Mouse (Mus musculus) cerebellum, adult 8-10 months (tissue): ENCODE data around the gene Trhr2.

Experiments
- DNase-seq: peaks from one replicate; pipeline ENCODE4 v3.0.0; 2022

The Trhr2 gene

GRCm38 (mm10) chr8:122360696-122361416, at the start of gene Trhr2:
Trhr2 (minus strand) TSS chr8:122360746.
- DNase-seq = no peak

DNA sequence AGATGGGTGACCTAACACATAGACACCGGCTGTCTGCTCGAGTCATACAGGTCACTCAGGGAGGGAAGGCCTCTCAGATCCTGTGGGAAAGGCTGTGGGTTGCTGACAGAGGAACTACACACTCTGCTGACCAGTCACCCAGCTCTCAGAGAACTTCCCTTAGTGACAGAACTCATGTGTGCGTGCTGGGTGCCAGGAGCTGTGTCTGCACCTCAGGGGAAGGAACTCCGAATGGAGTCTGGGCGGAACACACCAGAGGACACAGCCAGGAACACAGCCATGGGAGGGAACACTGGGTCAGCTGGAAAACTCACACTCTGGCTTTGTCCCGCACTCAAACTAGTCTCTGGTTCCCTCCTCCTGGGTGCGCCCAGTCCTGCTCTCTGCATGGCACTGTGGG, 47.1 kb upstream of the Trhr2 start:
- no peak for DNase-seq

DNA sequence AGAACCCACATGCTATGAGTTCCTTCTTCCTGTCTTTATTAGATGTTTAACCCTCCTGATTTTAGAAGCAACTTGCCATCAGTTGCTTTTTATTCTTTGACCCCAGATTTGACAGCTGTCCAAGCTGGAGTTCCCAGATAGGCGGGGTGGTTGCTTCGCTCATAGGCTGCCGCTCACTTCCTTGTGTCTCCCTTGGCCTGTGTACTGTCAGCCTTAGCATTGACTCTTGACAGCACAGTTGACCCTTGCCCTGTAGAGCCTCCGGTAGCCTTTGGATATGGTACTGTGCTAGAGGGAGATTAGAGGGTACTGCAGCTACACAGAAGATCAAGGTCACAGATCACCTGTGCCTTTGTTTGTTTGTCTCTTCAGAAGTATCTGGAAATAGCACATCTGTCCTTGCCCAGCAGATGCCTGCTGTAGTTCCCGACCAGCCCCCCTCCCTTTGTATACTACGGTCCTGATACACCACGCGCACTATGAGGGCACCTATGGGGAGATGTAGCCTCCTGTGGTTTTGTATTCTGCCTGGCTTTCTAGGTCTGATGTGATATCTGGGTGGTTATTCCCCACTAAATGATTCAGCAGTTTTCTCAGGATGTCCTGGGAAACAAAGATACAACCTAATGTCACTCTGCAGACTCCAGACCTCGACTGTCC, 44.7 kb upstream of the Trhr2 start:
- DNase-seq = no peak

DNA sequence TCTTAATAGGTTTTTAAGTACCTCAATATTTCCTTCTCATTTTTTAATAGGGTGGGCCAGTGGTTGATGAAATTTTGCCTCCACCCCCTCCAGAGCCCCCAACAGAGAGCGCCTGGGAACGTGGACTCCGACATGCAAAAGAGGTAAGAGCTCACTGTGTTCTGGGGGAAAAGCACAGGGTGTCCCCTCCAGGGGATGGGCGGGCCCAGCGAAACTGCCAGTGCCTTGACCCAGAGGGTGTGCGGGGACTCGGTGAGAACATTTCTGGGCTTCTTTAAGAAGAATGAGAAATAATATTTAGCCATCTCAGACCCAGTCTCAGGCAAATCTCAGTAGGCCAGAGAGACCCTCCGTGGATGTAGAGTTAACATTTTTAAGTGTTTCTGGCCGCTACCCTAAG, 37.6 kb upstream of the Trhr2 start:
- DNase-seq = no peak

DNA sequence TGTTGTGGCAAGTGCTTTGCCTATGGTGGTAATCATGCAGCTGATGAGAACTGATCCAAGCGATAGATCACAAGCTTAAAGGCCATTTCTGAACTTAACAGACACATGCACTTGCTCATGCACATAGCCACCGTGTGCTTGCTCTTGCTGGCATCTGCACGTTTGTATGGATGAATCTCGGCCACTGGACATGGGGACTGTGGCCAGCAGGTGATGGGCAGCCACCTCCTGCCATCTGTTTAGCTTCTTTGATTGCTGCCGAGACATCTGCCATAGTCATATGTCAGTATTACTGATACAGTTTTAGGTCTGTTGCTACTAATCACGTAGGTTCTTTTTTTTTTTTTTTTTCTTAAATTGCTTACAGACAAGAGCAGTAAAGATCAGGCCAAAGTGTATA, 34.7 kb upstream of the Trhr2 start:
- DNase-seq = peak; percentile 45

DNA sequence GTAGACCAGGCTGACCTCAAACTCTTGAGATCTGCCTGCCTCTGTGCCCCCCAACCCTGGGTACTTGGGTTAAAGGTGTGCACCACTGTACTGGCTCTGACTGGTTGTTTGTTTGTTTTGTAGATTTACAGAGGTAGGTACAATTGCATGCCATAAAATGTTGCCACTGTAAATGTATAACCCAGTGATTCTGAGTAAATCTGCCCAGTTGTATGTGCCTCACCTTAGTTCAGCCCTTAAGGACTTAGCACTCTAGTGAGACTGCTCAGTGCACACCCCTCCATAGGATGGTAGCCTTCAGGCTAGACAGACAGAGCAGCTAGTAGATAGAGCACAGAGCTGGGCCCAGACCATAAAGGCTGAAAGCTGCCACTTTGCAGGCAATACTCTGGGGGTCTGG, 33.2 kb upstream of the Trhr2 start:
- DNase-seq = no peak

DNA sequence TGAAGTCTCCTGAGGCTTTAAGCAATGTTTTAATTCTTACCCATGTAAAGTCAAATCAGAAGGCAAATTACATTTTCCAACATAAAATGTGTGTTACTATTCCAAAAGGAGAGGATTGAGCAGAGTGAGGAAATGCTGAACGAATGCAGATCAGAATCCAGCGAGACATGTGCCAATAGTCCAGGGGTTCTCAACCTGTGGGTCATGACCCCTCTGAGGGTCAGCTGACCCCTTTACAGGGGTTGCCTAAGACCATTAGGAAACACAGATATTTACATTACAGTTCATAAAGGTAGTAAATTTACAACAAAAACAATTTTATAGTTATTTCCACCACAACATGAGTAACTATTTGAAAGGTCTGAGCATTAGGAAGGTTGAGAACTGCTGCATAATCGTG, 30.2 kb upstream of the Trhr2 start:
- DNase-seq = no peak

DNA sequence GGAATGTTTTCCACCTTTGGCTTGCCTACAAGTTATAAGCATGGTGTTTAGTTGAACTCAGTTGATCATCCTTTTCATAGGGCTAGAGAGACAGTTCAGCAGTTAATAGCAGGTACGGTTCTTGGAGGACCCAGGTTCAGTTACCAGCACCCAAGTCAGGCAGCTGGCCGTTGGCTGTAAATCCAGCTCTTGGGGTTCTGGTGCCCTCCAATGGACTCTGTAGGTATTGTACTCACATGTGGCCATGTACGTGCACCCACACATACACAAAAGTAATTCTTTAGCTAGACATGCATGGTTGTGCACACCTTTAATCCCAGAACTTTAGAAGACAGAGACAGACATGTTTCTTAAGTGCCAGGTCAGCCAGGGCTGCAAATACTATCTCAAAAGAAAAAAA, 28.8 kb upstream of the Trhr2 start:
- no peak for DNase-seq

- no peak for DNase-seq
Observed at GRCm38 (mm10) chr8:122383039-122383438, 22.5 kb upstream of the Trhr2 start.

DNA sequence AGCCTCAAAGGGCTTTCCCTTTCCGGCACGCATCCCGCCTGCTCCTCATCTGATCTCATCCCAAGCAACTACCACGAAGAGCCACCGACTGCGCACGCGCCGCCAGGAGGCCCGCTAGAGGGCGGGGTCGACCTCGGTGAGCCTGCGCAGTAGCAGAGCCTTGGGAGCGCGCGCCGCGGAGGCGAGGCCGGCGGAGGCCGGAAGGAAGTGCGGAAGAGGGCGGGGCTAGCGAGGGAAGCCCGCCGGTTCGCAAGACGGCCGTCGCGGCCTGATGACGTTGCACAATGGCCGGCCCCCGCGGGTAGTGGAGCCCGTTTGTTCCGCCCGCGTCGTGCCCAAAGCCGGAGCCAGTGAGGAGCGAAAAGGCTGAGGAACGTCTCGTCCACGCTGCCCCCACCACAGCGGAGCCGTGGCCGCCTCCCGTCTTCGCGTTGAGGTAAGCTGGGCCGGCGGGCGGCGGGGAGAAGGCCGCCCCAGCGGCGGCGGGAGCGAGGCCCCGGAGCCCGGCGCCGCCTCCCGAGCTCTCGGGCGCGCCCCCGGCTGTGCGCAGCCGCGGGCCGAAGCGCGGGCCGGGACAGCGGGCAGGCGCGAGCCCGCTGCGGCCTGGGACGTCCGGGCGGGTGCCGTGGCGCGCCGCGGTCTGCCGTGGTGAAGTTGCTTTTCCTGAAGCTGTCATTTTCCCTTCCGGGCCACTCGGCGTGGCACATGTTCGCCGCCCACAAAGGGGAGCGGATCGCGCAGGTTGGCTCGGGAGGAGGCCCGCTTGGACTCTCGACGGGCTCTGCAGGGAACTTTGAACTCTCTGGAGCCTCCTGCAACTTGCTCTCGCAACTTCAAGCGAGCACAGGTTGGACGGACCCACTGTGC, 16.1 kb upstream of the Trhr2 start, which contains the start of gene Zc3h18:
Gene Zc3h18 (plus strand): TSS at position 245 of the 867 bp plus-strand sequence.
- peak; percentile 99 for DNase-seq

GRCm38 (mm10) chr8:122375751-122376364, 15.3 kb upstream of the Trhr2 start:
- no peak for DNase-seq

GRCm38 (mm10) chr8:122375320-122375719, 14.8 kb upstream of the Trhr2 start:
- peak; percentile 20 for DNase-seq

DNA sequence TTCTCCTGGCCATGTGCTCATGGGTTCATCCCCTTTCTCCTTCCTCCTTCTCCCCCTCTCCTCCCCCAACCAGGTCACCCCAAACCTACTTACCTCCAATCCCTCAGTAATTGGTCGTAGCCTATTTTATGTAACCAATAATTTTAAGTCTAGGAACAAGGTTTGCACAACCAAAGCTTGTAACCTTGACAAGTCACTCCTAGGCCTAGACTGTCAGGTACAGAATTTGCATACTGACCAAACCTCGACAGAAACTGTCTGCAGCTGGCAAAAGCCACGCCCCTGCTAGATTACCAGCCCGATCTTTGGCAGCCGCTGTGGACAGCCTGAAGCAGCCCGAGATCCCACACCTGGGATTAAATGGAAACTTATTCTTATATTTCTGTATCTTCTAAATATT, 11.2 kb upstream of the Trhr2 start:
- DNase-seq = no peak

- DNase-seq = peak; percentile 60
Observed at GRCm38 (mm10) chr8:122369665-122370064, 9.1 kb upstream of the Trhr2 start.

- no peak for DNase-seq
Observed at GRCm38 (mm10) chr8:122368494-122368893, 7.9 kb upstream of the Trhr2 start.

DNA sequence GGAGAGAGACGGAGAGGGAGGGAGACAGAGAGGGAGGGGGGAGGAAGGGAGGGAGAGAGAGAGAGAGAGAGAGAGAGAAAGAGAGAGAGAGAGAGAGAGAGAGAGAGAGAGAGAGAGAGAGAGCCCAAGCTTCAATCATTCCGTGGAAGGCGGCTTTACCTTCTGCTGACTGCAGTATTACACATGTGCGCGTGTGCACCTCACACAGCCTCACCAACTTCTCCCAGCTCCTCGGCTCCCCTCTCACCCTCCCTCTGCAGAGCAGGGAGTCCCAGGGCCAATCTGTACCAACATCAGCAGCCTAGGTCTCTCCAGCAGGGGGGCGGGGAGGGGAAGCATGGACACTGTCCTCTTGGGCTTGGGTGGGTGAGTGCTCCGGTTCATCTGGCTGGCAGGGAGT, 2.4 kb upstream of the Trhr2 start:
- no peak for DNase-seq

DNA sequence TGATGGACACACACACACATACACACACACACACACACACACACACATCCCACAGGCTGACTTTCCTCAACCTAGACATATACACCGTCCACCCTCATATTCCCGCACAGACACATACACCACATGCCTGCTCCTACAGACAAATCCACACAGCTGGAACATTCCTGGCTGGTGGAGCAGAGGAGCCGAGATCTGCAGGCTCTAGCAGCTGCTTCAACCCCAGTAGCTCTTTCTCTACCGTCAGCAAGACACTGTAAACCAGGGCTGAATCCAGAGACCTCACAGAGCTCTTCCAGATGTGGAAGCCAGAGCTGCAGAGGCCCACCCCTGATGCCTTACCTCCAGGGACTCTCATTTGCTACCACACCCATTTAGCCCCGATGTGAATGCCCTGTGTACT, 1.7 kb upstream of the Trhr2 start:
- DNase-seq = no peak

- no peak for DNase-seq
Observed at GRCm38 (mm10) chr8:122359111-122359775, 1.3 kb downstream of the Trhr2 start.

- no peak for DNase-seq
Observed at GRCm38 (mm10) chr8:122357641-122358040, 2.9 kb downstream of the Trhr2 start.

DNA sequence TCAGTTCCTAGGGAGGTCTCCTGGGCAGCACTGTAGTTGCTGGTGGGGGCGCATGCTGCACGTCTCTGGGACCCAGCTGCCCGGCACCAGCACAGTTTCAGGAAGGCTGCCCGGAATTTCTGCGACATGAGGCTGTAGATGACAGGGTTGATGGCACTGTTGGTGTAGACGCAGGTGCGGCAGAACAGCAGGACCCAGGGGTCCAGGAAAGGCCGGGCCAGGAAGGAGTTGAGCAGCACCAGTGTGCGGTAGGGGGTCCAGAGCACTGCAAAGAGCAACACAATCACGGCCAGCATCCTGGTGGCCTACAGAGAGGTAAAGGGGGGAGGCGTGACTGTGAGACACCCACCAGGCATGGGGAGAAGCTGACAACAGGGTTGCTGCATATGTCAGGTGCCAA, 3.3 kb downstream of the Trhr2 start:
- no peak for DNase-seq

DNA sequence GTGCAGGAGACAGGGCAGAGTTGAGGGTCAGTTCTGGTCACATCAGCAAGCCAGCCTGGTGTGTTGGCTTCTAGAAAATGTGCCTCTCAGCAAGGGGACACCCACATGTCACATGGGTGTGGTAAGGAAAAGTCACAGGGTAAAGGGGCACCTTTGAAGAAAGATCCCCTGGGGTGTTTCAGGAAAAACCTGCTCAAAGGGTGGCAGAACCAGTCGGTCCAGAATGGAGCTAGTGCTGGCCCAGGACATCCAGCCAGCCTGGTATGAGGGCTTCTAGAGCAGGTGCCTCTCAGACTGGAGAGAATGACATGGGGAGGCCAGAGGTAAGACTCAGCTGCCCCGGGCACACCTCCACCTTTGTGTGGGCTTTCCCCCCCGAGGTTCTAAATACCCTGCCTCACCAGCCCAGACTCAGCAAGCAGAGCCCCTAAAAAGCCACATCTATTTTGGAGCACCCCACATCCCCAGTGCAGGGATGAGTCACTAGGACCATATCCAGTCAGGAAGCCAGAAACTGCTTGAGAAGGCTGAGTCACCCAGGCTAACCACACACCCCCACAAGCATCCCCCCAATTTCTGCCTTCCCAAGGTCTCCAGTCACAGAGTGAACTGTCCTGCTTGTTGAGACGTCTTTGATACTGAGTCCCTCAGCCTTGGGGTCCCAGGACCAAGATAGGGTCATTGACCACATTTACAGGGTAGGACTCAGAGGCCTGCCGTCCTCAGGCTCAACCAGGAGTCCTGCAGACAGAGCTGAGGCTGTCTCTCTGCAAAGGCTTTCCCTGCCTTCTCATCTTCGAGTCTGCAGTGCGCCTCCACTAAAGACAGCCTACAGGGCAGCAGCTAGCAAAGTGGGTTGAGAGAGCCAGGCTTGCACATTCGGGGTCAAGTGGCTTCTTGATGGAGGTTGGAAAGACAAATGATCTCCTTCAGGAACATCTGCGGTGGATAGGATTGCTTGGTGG, 4.6 kb downstream of the Trhr2 start:
- DNase-seq = no peak
